ENCODE assay signal across 8 mouse cellular contexts in genomic region chr12:105683933-105684901, GRCm38 (mm10). TPM values are rescaled to one million over a fixed set of nuclear protein-coding genes. Genes with fewer than 3 reads are reported as not detected.
A peak's percentile ranks its signal among the peaks of the same experiment; 100 is the strongest.
DNase-seq lines count a peak whose midpoint lies in the region; ATAC-seq lines count a peak whose summit lies in the region.

Gskip (plus strand) TSS chr12:105684829.

- no peaks in the 10 kb centered on the region for H3K9me3 ChIP-seq in intestine, embryonic 15.5 days
- no peaks in the 10 kb centered on the region for H3K9me3 ChIP-seq in limb, embryonic 10.5 days (replicated peaks)
- H3K9me3 ChIP-seq in midbrain, embryonic 11.5 days (ENCODE audit: control insufficient read depth, low read length) = no peaks in the 10 kb centered on the region

- H3K27me3 ChIP-seq in intestine, embryonic 15.5 days (replicated peaks) = no peaks in the 10 kb centered on the region
- H3K27me3 ChIP-seq in limb, embryonic 10.5 days (ENCODE audit: low read depth, poor library complexity, severe bottlenecking) = no peaks in the 10 kb centered on the region
- no peaks in the 10 kb centered on the region for H3K27me3 ChIP-seq in midbrain, embryonic 11.5 days (ENCODE audit: control insufficient read depth, insufficient read depth, low read length)

- no peaks in the 10 kb centered on the region for H3K36me3 ChIP-seq in intestine, embryonic 15.5 days
- H3K36me3 ChIP-seq in limb, embryonic 10.5 days = peaks cover 16% of the 10 kb centered on the region
- no peaks in the 10 kb centered on the region for H3K36me3 ChIP-seq in midbrain, embryonic 11.5 days (ENCODE audit: control insufficient read depth, insufficient read depth, low read length)

- H3K4me1 ChIP-seq in intestine, embryonic 15.5 days (replicated peaks) = peaks cover 15% of the 10 kb centered on the region
- H3K4me1 ChIP-seq in limb, embryonic 10.5 days = peaks cover 25% of the 10 kb centered on the region
- peaks cover 18% of the 10 kb centered on the region for H3K4me1 ChIP-seq in midbrain, embryonic 11.5 days (ENCODE audit: control insufficient read depth, insufficient read depth, low read length)

- peak; percentile 57 for ATAC-seq in intestine, embryonic 15.5 days
- ATAC-seq in midbrain, embryonic 11.5 days (ENCODE audit: low FRiP score) = peak; percentile 47

- WGBS in intestine, embryonic 15.5 days = under 1% methylated on average over 41 of the region's 41 CpGs
- WGBS in limb, embryonic 10.5 days = under 1% methylated on average over 41 of the region's 41 CpGs
- 2% methylated on average over 40 of the region's 41 CpGs for WGBS in midbrain, embryonic 11.5 days

- DNase-seq in urinary bladder, adult 2 months (ENCODE audit: low spot score) = no peak
- DNase-seq in urinary bladder, postnatal 10 days (ENCODE audit: low spot score) = no peak
- peak; percentile 64 for DNase-seq in embryo, embryonic 10.5 days (ENCODE audit: low spot score)
- DNase-seq in gastrocnemius, postnatal 14 days = peak; percentile 14
- DNase-seq in limb, embryonic 10.5 days (ENCODE audit: low spot score) = peak; percentile 65
- DNase-seq in midbrain, embryonic 11.5 days (ENCODE audit: low spot score, missing footprints) = peak; percentile 94
- peak; percentile 63 to 64 for DNase-seq in spleen, postnatal 10 days (ENCODE audit: low spot score in 2 of 2)

- H3K4me2 ChIP-seq in intestine, embryonic 15.5 days (replicated peaks) = peak within 1 kb of the TSS; percentile 82
- H3K4me2 ChIP-seq in midbrain, embryonic 11.5 days = peak within 1 kb of the TSS; percentile 91

- H3K4me3 ChIP-seq in intestine, embryonic 15.5 days (replicated peaks) = peak within 1 kb of the TSS; percentile 94
- H3K4me3 ChIP-seq in limb, embryonic 10.5 days = peak within 1 kb of the TSS; percentile 95
- H3K4me3 ChIP-seq in midbrain, embryonic 11.5 days (ENCODE audit: low read depth, low read length) = peak within 1 kb of the TSS; percentile 77

- peak within 1 kb of the TSS; percentile 82 for H3K27ac ChIP-seq in intestine, embryonic 15.5 days
- peak within 1 kb of the TSS; percentile 91 for H3K27ac ChIP-seq in limb, embryonic 10.5 days
- peak within 1 kb of the TSS; percentile 82 for H3K27ac ChIP-seq in midbrain, embryonic 11.5 days (ENCODE audit: low read depth, low read length)

- intact Hi-C loops in gastrocnemius, postnatal 14 days (cut with DNase I; ENCODE audit: low total_unique reads) = loop anchor here (5.0 to 10.0 kb wide), 2 partner anchors 38 to 91 kb away; no protein-coding TSS in a partner anchor

- H3K9ac ChIP-seq in intestine, embryonic 15.5 days = peak within 1 kb of the TSS; percentile 96
- H3K9ac ChIP-seq in midbrain, embryonic 11.5 days (ENCODE audit: low read length) = peak within 1 kb of the TSS; percentile 79

RNA-seq across cellular contexts. Expression of gene Gskip, which starts in this region (rescaled TPM):
- 18.2 and 18.4 TPM in 2 replicates for polyA plus RNA-seq in urinary bladder, adult 2 months (2012; rRNA removed)
- total RNA-seq in gastrocnemius, postnatal 14 days (2021) = 1 to 10 TPM; 4.5 to 5.6 TPM
- polyA plus RNA-seq in intestine, embryonic 15.5 days (2015; fragmentation: Nextera tagmentation; extraction: Ambion mirVana) = 29.4 and 29.5 TPM in 2 replicates
- polyA plus RNA-seq in limb, embryonic 10.5 days (2016; fragmentation: Nextera tagmentation; extraction: Ambion mirVana) = 36.8 and 41.2 TPM in 2 replicates
- 38.6 and 40.5 TPM in 2 replicates for polyA plus RNA-seq in midbrain, embryonic 11.5 days (2014; fragmentation: Nextera tagmentation; extraction: Ambion mirVana)

Comparison
In these comparisons a context has a peak if more than half of its experiments do, and no peak if none do; other contexts are left out.
1. DNase-seq: peak in embryo, embryonic 10.5 days (single experiment), gastrocnemius, postnatal 14 days (single experiment), limb, embryonic 10.5 days (single experiment), midbrain, embryonic 11.5 days (single experiment) and spleen, postnatal 10 days (2 of 2); none in urinary bladder, adult 2 months (single experiment) and urinary bladder, postnatal 10 days (single experiment).
2. Peak in every context shown above with its lines, with median percentiles within 50 percentile points of each other: H3K27ac ChIP-seq and H3K4me3 ChIP-seq.